ENCODE assay signal across 26 mouse cellular contexts in the genomic region with DNA sequence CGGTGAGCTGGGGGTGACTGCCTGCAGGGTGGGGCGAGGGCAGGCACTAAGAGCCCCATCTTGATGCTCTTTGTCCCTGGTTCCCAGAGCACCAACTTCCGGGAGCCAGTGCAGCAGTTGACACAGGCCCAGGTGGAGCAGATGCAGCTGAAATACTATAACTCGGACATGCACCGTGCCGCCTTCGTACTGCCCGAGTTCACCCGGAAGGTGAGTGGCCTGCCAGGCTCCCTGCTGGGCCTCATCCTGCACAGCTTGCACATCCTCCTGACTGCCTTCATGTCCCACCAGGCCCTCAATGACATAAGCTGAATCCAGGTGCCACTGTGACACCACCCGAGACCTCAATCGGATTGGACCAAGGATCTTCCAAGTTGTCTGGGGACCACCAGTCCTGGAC. TPM values are rescaled to one million over a fixed set of nuclear protein-coding genes. Genes with fewer than 3 reads are reported as not detected.
DNase-seq lines count a peak whose midpoint lies in the region; ATAC-seq and TF ChIP-seq lines count a peak whose summit lies in the region.
"Had no signal": no experiment of that assay in that cellular context is flagged by ENCODE, and none has a peak within 500 bp of the region (broad histone marks: within the 10 kb centered on the region; RNA-seq: fewer than 3 reads in every experiment).

No protein-coding gene starts in this region.

- H3K9ac ChIP-seq in heart, embryonic 11.5 days (ENCODE audit: low read depth, low read length) = no peak overlapping the region
- H3K9ac ChIP-seq: embryonic facial prominence, embryonic 15.5 days; forebrain, embryonic 15.5 days; heart, embryonic 13.5 days; hindbrain, embryonic 15.5 days had no signal

- TF ChIP-seq CTCF in E14TG2a.4 (conservative IDR thresholded peaks at IDR 0.05; ENCODE audit: low read length) = no peak

- no peaks in the 10 kb centered on the region for H3K27me3 ChIP-seq in E14TG2a.4 (ENCODE audit: insufficient read depth, low read length)
- H3K27me3 ChIP-seq in heart, embryonic 11.5 days (ENCODE audit: control insufficient read depth, insufficient read depth, low read length) = no peaks in the 10 kb centered on the region
- H3K27me3 ChIP-seq: embryonic facial prominence, embryonic 15.5 days; forebrain, embryonic 15.5 days; heart, embryonic 13.5 days; hindbrain, embryonic 15.5 days had no signal

- 0 out of 2 replicates have a peak, but pooled peaks cover 2% of the 10 kb centered on the region for H3K9me3 ChIP-seq in E14TG2a.4 (ENCODE audit: low read length)
- H3K9me3 ChIP-seq in heart, embryonic 11.5 days (replicated peaks; ENCODE audit: control insufficient read depth, low read length) = no peaks in the 10 kb centered on the region
- H3K9me3 ChIP-seq: embryonic facial prominence, embryonic 15.5 days; forebrain, embryonic 15.5 days; hindbrain, embryonic 15.5 days had no signal

- peaks cover 62% of the 10 kb centered on the region for H3K4me1 ChIP-seq in E14TG2a.4 (replicated peaks; ENCODE audit: low read depth, low read length)
- peaks cover 7% of the 10 kb centered on the region for H3K4me1 ChIP-seq in heart, embryonic 11.5 days (ENCODE audit: control insufficient read depth, insufficient read depth, low read length)

- intact Hi-C loops in left cerebral cortex, postnatal 4 days (cut with DNase I) = no loop called here
- intact Hi-C loops in left cerebral cortex, postnatal 36 days (cut with DNase I) = no loop called here

- H3K4me3 ChIP-seq in E14TG2a.4 (replicated peaks; ENCODE audit: low read length) = peak overlapping the region; percentile 100
- H3K4me3 ChIP-seq in heart, embryonic 11.5 days (ENCODE audit: low read depth, low read length) = no peak overlapping the region
- H3K4me3 ChIP-seq: erythroblast, embryonic 14.5 days; forebrain, embryonic 15.5 days; gastrocnemius, adult 2 months; heart, embryonic 13.5 days; hindbrain, embryonic 15.5 days had no signal

- DNase-seq in cerebellum, adult 11-12 months = peak; percentile 64
- no peak for DNase-seq in cerebellum, postnatal 4 days (ENCODE audit: low spot score in 2 of 2)
- DNase-seq in left cerebral cortex, postnatal 4 days = peak; percentile 22
- no peak for DNase-seq in left cerebral cortex, postnatal 36 days (ENCODE audit: low spot score in 2 of 2)
- peak; percentile 54 for DNase-seq in cerebellum, adult 9-10 months
- no peak for DNase-seq in frontal cortex, postnatal 25 days (ENCODE audit: low spot score in 2 of 2)
- DNase-seq: adrenal gland, adult 8-10 months; adrenal gland, postnatal 36 days; gastrocnemius, adult 2 months; gastrocnemius, postnatal 25 days; heart, postnatal 36 days; kidney, adult 2 months had no signal

- H3K27ac ChIP-seq in heart, embryonic 11.5 days (ENCODE audit: low read depth, low read length) = no peak overlapping the region
- H3K27ac ChIP-seq: embryonic facial prominence, embryonic 15.5 days; forebrain, embryonic 15.5 days; gastrocnemius, adult 2 months; heart, embryonic 13.5 days; hindbrain, embryonic 15.5 days had no signal

- 93% methylated on average over 11 of the region's 11 CpGs for WGBS in heart, embryonic 11.5 days (ENCODE audit: insufficient replicate concordance)

- ATAC-seq in heart, embryonic 11.5 days (replicated peaks; ENCODE audit: insufficient number of reproducible peaks, low FRiP score, low TSS enrichment) = no peak
- ATAC-seq: forebrain, embryonic 15.5 days; intestine, embryonic 16.5 days had no signal

- no peak overlapping the region for H3K4me2 ChIP-seq in heart, embryonic 11.5 days
- H3K4me2 ChIP-seq: embryonic facial prominence, embryonic 15.5 days; forebrain, embryonic 15.5 days; heart, embryonic 13.5 days; hindbrain, embryonic 15.5 days had no signal

- peaks cover 71% of the 10 kb centered on the region for H3K36me3 ChIP-seq in E14TG2a.4 (ENCODE audit: insufficient read depth, low read length)
- H3K36me3 ChIP-seq in heart, embryonic 11.5 days (ENCODE audit: control insufficient read depth, insufficient read depth, low read length) = peaks cover 30% of the 10 kb centered on the region

RNA-seq across cellular contexts. Expression of a gene that starts 2.7 kb away (rescaled TPM):
- 100 to 1,000 TPM; 107 to 109 TPM for total RNA-seq in left cerebral cortex, postnatal 4 days (2021)
- 10 to 100 TPM; 73.4 to 79.1 TPM for total RNA-seq in left cerebral cortex, postnatal 36 days (2021)
- 129 and 155 TPM in 2 replicates for polyA plus RNA-seq in heart, embryonic 11.5 days (2014; fragmentation: Nextera tagmentation; extraction: Ambion mirVana)

RNA-seq across cellular contexts. Expression of a gene that starts 8.4 kb away (rescaled TPM):
- total RNA-seq in left cerebral cortex, postnatal 4 days (2021) = 1 to 10 TPM; 2.1 to 2.3 TPM
- 1 to 10 TPM; 1.5 to 5.5 TPM for total RNA-seq in left cerebral cortex, postnatal 36 days (2021)
- 0.37 TPM in 1 of 2 replicates, not detected in the other for polyA plus RNA-seq in heart, embryonic 11.5 days (2014; fragmentation: Nextera tagmentation; extraction: Ambion mirVana)
- polyA plus RNA-seq: heart, embryonic 13.5 days; heart, postnatal 0 days had no signal

RNA-seq across cellular contexts. Expression of a gene that starts 32.8 kb away (rescaled TPM):
- 100 to 1,000 TPM; 263 to 324 TPM for total RNA-seq in left cerebral cortex, postnatal 4 days (2021)
- total RNA-seq in left cerebral cortex, postnatal 36 days (2021) = 100 to 1,000 TPM; 151 to 208 TPM
- polyA plus RNA-seq in heart, embryonic 11.5 days (2014; fragmentation: Nextera tagmentation; extraction: Ambion mirVana) = 118 and 135 TPM in 2 replicates

RNA-seq across cellular contexts. Expression of a gene that starts 35.8 kb away (rescaled TPM):
- 10 to 100 TPM; 70.7 to 75.5 TPM for total RNA-seq in left cerebral cortex, postnatal 4 days (2021)
- 10 to 100 TPM; 43.0 to 53.4 TPM for total RNA-seq in left cerebral cortex, postnatal 36 days (2021)
- polyA plus RNA-seq in heart, embryonic 11.5 days (2014; fragmentation: Nextera tagmentation; extraction: Ambion mirVana) = 75.0 and 79.4 TPM in 2 replicates

RNA-seq across cellular contexts. Expression of a gene that starts 49.1 kb away (rescaled TPM):
- total RNA-seq in left cerebral cortex, postnatal 4 days (2021) = not detected
- not detected for total RNA-seq in left cerebral cortex, postnatal 36 days (2021)
- 0.19 and 0.27 TPM in 2 replicates for polyA plus RNA-seq in heart, embryonic 11.5 days (2014; fragmentation: Nextera tagmentation; extraction: Ambion mirVana)
- total RNA-seq: adrenal gland, adult 8-10 months; adrenal gland, postnatal 36 days; granulocyte monocyte progenitor cell, adult 5-6 weeks had no signal
- polyA plus RNA-seq: C2C12; embryonic facial prominence, embryonic 15.5 days; erythroblast, embryonic 14.5 days; forebrain, embryonic 11.5 days; forebrain, embryonic 15.5 days; frontal cortex, adult 2 months; hindbrain, embryonic 11.5 days; hindbrain, embryonic 15.5 days; intestine, embryonic 16.5 days had no signal

Comparison
In these comparisons a context has a peak if more than half of its experiments do, and no peak if none do; other contexts are left out.
1. DNase-seq: peak in cerebellum, adult 11-12 months (single experiment), left cerebral cortex, postnatal 4 days (single experiment) and cerebellum, adult 9-10 months (single experiment); none in cerebellum, postnatal 4 days (0 of 2), left cerebral cortex, postnatal 36 days (0 of 2) and frontal cortex, postnatal 25 days (0 of 2).